Mouse (Mus musculus) embryonic fibroblast, embryonic 13.5 days (primary cell): ENCODE measurements around the gene Carmil3.

Experiments used
- CTCF ChIP-seq: IDR thresholded peaks from 2 replicates; pipeline ENCODE4 v1.5.1; 2011; ENCODE audit warnings: mild to moderate bottlenecking, control low read depth, low read length, moderate library complexity, borderline replicate concordance; ENCODE audit not compliant: insufficient read depth
- POLR2A ChIP-seq: IDR thresholded peaks from 2 replicates; pipeline ENCODE4 v1.6.1; 2011; ENCODE audit warnings: low read depth, mild to moderate bottlenecking, control low read depth, low read length, moderate library complexity

DNA sequence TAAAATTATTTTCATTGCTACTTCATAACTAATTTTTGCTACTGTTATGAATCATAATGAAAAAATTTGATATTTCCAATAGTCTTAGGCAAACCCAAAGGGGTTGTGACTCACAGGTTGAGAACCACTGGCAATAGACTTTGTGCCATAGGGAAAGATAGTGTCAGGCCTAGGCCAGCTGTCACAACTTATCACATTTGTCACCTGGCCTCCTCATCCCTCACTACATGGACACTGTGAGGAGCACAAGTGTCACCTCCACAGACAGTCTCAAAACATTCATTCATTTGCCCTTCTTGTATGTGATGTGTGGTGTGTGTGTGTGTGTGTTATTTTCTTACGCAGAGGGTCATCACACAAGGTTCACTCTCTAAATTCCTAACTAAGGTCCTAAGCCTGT, 13.0 kb upstream of the Carmil3 start:
- TF ChIP-seq CTCF (no peak), POLR2A (no peak)
